Mouse (Mus musculus): ENCODE measurements around the gene Ebf3.

DNA sequence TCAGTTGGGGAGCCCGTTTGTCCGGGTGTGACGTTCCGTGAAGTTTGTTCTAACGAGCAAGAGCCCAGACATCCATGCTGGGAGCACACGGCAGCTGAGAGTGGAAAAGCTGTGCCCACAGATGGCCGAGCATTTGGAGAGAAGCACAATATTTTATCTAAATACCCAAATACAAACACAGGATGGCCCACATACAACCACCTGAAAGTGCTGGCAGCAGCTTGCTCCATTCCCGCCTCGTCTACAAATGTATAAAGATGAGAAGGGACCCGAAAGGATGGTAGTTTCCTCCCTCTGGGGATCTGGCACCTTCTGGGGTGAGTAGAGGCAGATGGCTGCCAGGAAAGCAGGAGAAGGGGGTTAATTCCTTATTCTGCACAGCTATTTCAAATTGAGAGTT, 42.0 kb downstream of the Ebf3 start:
- no peak for TF ChIP-seq CTCF (conservative IDR thresholded peaks at IDR 0.05; ENCODE audit: insufficient read depth, insufficient read length, low read depth, low read length)
- no peak for TF ChIP-seq POLR2A (IDR thresholded peaks at IDR 0.05; ENCODE audit: low read depth, low read length)
